Mouse (Mus musculus) thymus, adult 2 months (tissue): Measurements from ENCODE around the gene Pla2g2f. TPM values are rescaled to one million over a fixed set of nuclear protein-coding genes. Genes with fewer than 3 reads are reported as not detected.

Source experiments
- DNase-seq: peaks from one replicate; pipeline ENCODE4 v3.0.0; 2021
- H3K27ac ChIP-seq: fragments of 200-500 bp; 2 replicates; pipeline ENCODE4 v1.5.1; 2012; ENCODE audit warnings: low read length, control low read depth; ENCODE audit not compliant: control insufficient read depth, insufficient read depth
- H3K27me3 ChIP-seq: fragments of 200-500 bp; 2 replicates; pipeline ENCODE4 v1.6.1; 2012; ENCODE audit warnings: mild to moderate bottlenecking, low read length, moderate library complexity, mixed read lengths; ENCODE audit not compliant: control insufficient read depth, insufficient read depth
- H3K36me3 ChIP-seq: fragments of 200-500 bp; 2 replicates; pipeline ENCODE4 v1.6.1; 2012; ENCODE audit warnings: mild to moderate bottlenecking, low read length, moderate library complexity; ENCODE audit not compliant: control insufficient read depth, insufficient read depth
- H3K4me1 ChIP-seq: fragments of 200-500 bp; replicated peaks from 2 replicates; pipeline ENCODE4 v1.6.1; 2012; ENCODE audit warnings: low read length; ENCODE audit not compliant: control insufficient read depth, insufficient read depth
- H3K4me3 ChIP-seq: fragments of 200-500 bp; 2 replicates; pipeline ENCODE4 v1.5.1; 2012; ENCODE audit warnings: mild to moderate bottlenecking, low read length, control low read depth, moderate library complexity; ENCODE audit not compliant: control insufficient read depth, insufficient read depth
- CTCF ChIP-seq: fragments of 200-500 bp; IDR thresholded peaks from 2 replicates; pipeline ENCODE4 v1.5.1; 2012; ENCODE audit warnings: mild to moderate bottlenecking, control low read depth, low read length, moderate library complexity, borderline replicate concordance; ENCODE audit not compliant: control insufficient read depth, poor library complexity, insufficient read depth; ENCODE audit errors: extremely low read depth
- POLR2A ChIP-seq: fragments of 200-500 bp; IDR thresholded peaks from 2 replicates; pipeline ENCODE4 v1.6.1; 2012; ENCODE audit warnings: mild to moderate bottlenecking, low read length, control low read depth, moderate library complexity; ENCODE audit not compliant: control insufficient read depth, poor library complexity, insufficient read depth; ENCODE audit errors: extremely low read depth
- WGBS: fragments of 180-500 bp; shearing (Covaris S2); methylation state at CpG from one replicate; pipeline ENCODE4 v1.1.7; 2018; 5-methylcytosine and 5-hydroxymethylcytosine counted together
- polyA plus RNA-seq: library from polyadenylated mRNA; depleted of rRNA; stranded (reverse); fragments of >200 nt; gene quantifications from 2 replicates; pipeline ENCODE4 v1.2.3, GENCODE M21; 2012

The Pla2g2f gene
- polyA plus RNA-seq, 1 experiment, result 3.1 TPM

DNA sequence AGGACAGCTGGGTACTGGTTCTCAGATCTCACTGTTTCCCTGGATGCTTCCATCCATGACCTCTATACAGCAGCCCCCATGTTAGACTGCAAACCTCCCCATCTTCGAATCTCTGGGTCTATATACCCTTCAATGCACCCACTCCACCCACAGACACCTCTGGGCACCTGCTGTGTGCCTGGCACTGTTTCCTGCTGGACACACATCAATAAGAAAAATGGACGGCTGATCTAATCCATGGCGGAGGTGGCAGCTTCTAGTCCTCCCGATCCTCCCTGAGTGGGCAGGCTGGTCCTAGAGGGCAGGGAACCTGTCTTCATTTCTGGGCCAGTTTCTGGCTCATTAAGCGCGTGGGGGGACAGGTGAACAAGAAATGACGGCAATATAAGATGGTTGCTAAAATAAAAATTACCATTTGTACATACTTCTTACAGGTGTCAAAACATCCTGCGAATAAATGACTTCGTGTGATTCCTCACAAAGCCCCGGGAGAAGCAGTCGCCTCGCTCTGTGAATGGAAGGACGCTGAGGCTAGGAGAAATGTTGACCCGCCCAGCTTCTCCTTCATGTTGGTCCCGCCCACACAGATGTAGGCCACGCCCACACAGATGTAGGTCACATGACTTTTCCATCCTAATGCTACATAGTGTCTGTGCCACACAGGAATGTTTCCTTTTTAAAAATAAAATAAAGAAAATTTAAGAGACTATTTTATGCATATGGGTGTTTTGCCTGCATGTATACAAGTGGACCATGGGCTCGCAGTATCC, 46.2 kb downstream of the Pla2g2f start:
- 68% methylated on average over 17 of the region's 17 CpGs for WGBS
- H3K36me3 ChIP-seq, result no peaks in the 10 kb centered on the region
- no peak overlapping the region for H3K4me3 ChIP-seq
- no peak for DNase-seq
- no peak overlapping the region for H3K27ac ChIP-seq
- no peaks in the 10 kb centered on the region for H3K27me3 ChIP-seq
- no peaks in the 10 kb centered on the region for H3K4me1 ChIP-seq
- TF ChIP-seq CTCF, result no peak
- no peak for TF ChIP-seq POLR2A

DNA sequence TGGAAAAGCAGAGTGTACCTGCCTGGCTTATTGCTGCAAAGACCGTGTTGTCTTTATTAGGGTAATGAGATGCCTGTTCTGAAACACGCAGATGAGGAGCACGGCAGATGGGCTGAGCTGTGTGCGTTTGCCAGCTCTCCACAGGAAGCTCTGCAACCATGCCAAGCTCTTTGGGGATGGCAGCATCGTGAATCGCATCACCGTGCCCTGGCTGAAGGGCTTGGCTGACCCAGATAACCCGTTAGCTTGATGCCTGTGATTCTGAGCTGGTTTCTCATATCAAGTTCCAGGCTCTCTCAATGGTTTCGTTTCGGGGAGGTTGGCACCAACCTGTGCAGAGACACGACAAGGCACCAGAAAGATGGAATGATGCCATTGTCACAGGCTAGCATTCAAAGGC, 46.8 kb downstream of the Pla2g2f start:
- 90% methylated on average over 11 of the region's 11 CpGs for WGBS
- Histone ChIP-seq H3K4me3 (no peak overlapping the region), H3K27me3 (no peaks in the 10 kb centered on the region), H3K27ac (no peak overlapping the region), H3K4me1 (no peaks in the 10 kb centered on the region), H3K36me3 (no peaks in the 10 kb centered on the region)
- TF ChIP-seq CTCF (no peak), POLR2A (no peak)
- no peak for DNase-seq

DNA sequence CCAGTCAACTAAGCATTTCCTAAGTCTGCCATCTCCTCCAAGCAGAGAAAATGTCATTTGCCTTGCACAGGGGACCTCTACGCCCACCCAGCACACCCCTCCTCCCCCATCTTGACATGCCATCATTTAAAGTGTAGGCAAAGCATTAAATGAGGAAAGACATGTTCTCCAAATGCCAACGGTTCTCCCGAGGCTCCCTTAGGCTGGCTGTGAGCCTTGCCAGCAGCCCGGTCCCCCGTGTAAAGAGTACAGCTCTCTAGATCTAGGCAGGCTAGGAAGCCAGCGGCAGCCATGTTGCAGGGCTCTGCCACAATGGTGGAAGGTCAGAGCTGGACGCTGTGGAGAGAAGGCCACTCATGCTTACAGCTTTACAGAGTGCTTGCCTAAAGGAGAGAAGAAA, 47.5 kb downstream of the Pla2g2f start:
- WGBS, result 76% methylated on average over 7 of the region's 7 CpGs
- H3K4me1 ChIP-seq, result no peaks in the 10 kb centered on the region
- no peaks in the 10 kb centered on the region for H3K36me3 ChIP-seq
- H3K27me3 ChIP-seq, result no peaks in the 10 kb centered on the region
- no peak overlapping the region for H3K27ac ChIP-seq
- no peak for DNase-seq
- TF ChIP-seq POLR2A, result no peak
- no peak for TF ChIP-seq CTCF
- H3K4me3 ChIP-seq, result no peak overlapping the region

DNA sequence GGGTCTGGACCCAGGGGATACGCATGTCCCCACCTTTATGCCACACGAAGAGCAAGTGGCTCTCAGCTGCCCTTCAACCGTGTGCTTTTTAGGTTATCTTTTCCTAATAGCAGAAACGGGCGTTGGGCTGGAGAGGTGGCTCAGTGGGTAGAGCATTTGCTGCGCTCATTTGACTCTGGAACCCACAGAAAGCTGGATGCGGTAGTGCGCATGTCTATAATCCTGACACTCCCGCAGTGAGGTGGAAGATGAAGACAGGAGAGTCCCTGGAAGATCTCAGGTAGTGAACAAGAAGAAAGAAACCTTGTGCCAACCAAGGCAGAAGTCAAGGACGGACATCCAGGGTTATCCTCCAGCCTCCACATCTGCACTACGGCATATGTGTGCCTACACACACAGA, 48.2 kb downstream of the Pla2g2f start:
- TF ChIP-seq CTCF (no peak), POLR2A (no peak)
- Histone ChIP-seq H3K4me1 (no peaks in the 10 kb centered on the region), H3K27ac (no peak overlapping the region), H3K27me3 (no peaks in the 10 kb centered on the region), H3K4me3 (no peak overlapping the region), H3K36me3 (no peaks in the 10 kb centered on the region)
- no peak for DNase-seq
- WGBS, result 89% methylated on average over 11 of the region's 11 CpGs

DNA sequence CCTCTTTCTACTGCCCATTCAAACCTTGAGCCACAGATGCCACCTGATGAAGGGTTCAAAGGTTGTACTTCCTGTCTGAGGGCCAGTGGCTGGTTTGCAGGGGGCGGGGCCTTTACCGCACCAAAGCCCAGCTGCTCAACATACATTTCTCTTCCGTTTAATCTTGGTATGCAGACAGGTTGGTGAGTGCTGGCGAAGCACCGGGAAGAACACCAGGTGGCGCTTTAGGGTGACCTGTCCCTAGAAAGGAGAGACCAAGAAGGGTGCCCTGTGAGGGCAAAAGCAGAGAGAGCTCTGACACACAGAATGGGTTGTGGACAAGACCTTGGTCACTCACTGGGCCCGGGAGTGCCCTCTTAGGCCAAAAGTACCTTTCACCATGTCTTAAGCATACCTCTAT, 48.8 kb downstream of the Pla2g2f start:
- TF ChIP-seq CTCF (0 out of 2 replicates have a peak, but pooled peaks have one; percentile 18), POLR2A (no peak)
- H3K4me1 ChIP-seq, result no peaks in the 10 kb centered on the region
- H3K27ac ChIP-seq, result no peak overlapping the region
- H3K4me3 ChIP-seq, result no peak overlapping the region
- DNase-seq, result peak; percentile 73
- WGBS, result 10% methylated on average over 7 of the region's 7 CpGs
- no peaks in the 10 kb centered on the region for H3K27me3 ChIP-seq
- H3K36me3 ChIP-seq, result no peaks in the 10 kb centered on the region

DNA sequence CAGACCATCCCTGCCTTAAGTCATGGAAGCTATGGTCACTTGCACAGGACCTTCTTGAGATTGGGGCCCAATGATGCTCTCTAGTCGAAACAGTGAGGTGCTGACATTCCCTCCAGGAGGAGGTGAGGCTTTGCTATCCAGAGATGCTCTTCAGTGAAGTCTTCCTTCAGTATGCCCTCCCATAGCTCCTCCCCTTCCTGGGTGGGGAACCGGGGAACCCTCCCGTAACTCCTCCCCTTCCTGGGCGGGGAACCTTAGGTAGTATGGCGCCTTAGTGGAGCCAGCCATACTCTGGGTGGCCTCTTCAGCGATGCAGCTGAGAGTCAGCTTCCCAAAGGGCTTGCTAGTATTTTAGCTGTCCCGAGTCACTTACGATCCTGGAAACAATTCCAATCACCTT, 50.8 kb downstream of the Pla2g2f start:
- no peaks in the 10 kb centered on the region for H3K4me1 ChIP-seq
- H3K4me3 ChIP-seq, result no peak overlapping the region
- DNase-seq, result no peak
- no peak overlapping the region for H3K27ac ChIP-seq
- no peaks in the 10 kb centered on the region for H3K27me3 ChIP-seq
- WGBS, result 87% methylated on average over 8 of the region's 8 CpGs
- no peaks in the 10 kb centered on the region for H3K36me3 ChIP-seq
- no peak for TF ChIP-seq POLR2A
- no peak for TF ChIP-seq CTCF
